Mouse (Mus musculus): ENCODE measurements around the gene Ric1. TPM values are rescaled to one million over a fixed set of nuclear protein-coding genes. Genes with fewer than 3 reads are reported as not detected.

Ric1 gene
- polyA plus RNA-seq, 1 experiment, result 28.0 TPM

GRCm38 (mm10) chr19:29598981-29599380 lies 76.9 kb downstream of the Ric1 start:
- 96% methylated on average over 5 of the region's 5 CpGs for WGBS
- no peak overlapping the region for H3K4me3 ChIP-seq (replicated peaks; ENCODE audit: insufficient read depth, low read depth, low read length)
- H3K27ac ChIP-seq (ENCODE audit: insufficient read depth, low read length), result no peak overlapping the region
- TF ChIP-seq CTCF (IDR thresholded peaks at IDR 0.05; ENCODE audit: borderline replicate concordance, insufficient read depth, low read depth, low read length), result no peak
- no peak for TF ChIP-seq POLR2A (IDR thresholded peaks at IDR 0.05; ENCODE audit: borderline replicate concordance, insufficient read depth, low read length)
- H3K27me3 ChIP-seq (ENCODE audit: control insufficient read depth, insufficient read depth, low read length), result no peaks in the 10 kb centered on the region
- H3K4me1 ChIP-seq (ENCODE audit: control insufficient read depth, insufficient read depth, low read length), result no peaks in the 10 kb centered on the region
- no peak for DNase-seq

GRCm38 (mm10) chr19:29603548-29604353 lies 81.7 kb downstream of the Ric1 start:
- H3K4me1 ChIP-seq (ENCODE audit: control insufficient read depth, insufficient read depth, low read length), result no peaks in the 10 kb centered on the region
- no peak overlapping the region for H3K27ac ChIP-seq (ENCODE audit: insufficient read depth, low read length)
- WGBS, result 85% methylated on average over 14 of the region's 14 CpGs
- no peak overlapping the region for H3K4me3 ChIP-seq (replicated peaks; ENCODE audit: insufficient read depth, low read depth, low read length)
- H3K27me3 ChIP-seq (ENCODE audit: control insufficient read depth, insufficient read depth, low read length), result no peaks in the 10 kb centered on the region
- no peak for DNase-seq
- TF ChIP-seq CTCF (IDR thresholded peaks at IDR 0.05; ENCODE audit: borderline replicate concordance, insufficient read depth, low read depth, low read length) (no peak), POLR2A (IDR thresholded peaks at IDR 0.05; ENCODE audit: borderline replicate concordance, insufficient read depth, low read length) (no peak)

GRCm38 (mm10) chr19:29604653-29605052 lies 82.6 kb downstream of the Ric1 start:
- Histone ChIP-seq H3K4me1 (ENCODE audit: control insufficient read depth, insufficient read depth, low read length) (no peaks in the 10 kb centered on the region), H3K27ac (ENCODE audit: insufficient read depth, low read length) (no peak overlapping the region), H3K27me3 (ENCODE audit: control insufficient read depth, insufficient read depth, low read length) (no peaks in the 10 kb centered on the region), H3K4me3 (replicated peaks; ENCODE audit: insufficient read depth, low read depth, low read length) (no peak overlapping the region)
- no peak for TF ChIP-seq CTCF (IDR thresholded peaks at IDR 0.05; ENCODE audit: borderline replicate concordance, insufficient read depth, low read depth, low read length)
- no peak for TF ChIP-seq POLR2A (IDR thresholded peaks at IDR 0.05; ENCODE audit: borderline replicate concordance, insufficient read depth, low read length)
- DNase-seq, result no peak
- 94% methylated on average over 3 of the region's 3 CpGs for WGBS

GRCm38 (mm10) chr19:29607521-29607920 lies 85.4 kb downstream of the Ric1 start:
- no peak for DNase-seq
- Histone ChIP-seq H3K27me3 (ENCODE audit: control insufficient read depth, insufficient read depth, low read length) (no peaks in the 10 kb centered on the region), H3K4me1 (ENCODE audit: control insufficient read depth, insufficient read depth, low read length) (no peaks in the 10 kb centered on the region), H3K27ac (ENCODE audit: insufficient read depth, low read length) (no peak overlapping the region), H3K4me3 (replicated peaks; ENCODE audit: insufficient read depth, low read depth, low read length) (no peak overlapping the region)
- WGBS, result 85% methylated on average over 4 of the region's 4 CpGs
- TF ChIP-seq CTCF (IDR thresholded peaks at IDR 0.05; ENCODE audit: borderline replicate concordance, insufficient read depth, low read depth, low read length) (no peak), POLR2A (IDR thresholded peaks at IDR 0.05; ENCODE audit: borderline replicate concordance, insufficient read depth, low read length) (no peak)

- Histone ChIP-seq H3K27me3 (ENCODE audit: control insufficient read depth, insufficient read depth, low read length) (no peaks in the 10 kb centered on the region), H3K4me3 (replicated peaks; ENCODE audit: insufficient read depth, low read depth, low read length) (no peak overlapping the region), H3K27ac (ENCODE audit: insufficient read depth, low read length) (no peak overlapping the region), H3K4me1 (ENCODE audit: control insufficient read depth, insufficient read depth, low read length) (no peaks in the 10 kb centered on the region)
- DNase-seq, result no peak
- WGBS, result 45% methylated on average over 4 of the region's 4 CpGs
- TF ChIP-seq CTCF (IDR thresholded peaks at IDR 0.05; ENCODE audit: borderline replicate concordance, insufficient read depth, low read depth, low read length), result no peak
- TF ChIP-seq POLR2A (IDR thresholded peaks at IDR 0.05; ENCODE audit: borderline replicate concordance, insufficient read depth, low read length), result no peak
These were observed 86.1 kb downstream of the Ric1 start for GRCm38 (mm10) chr19:29608212-29608611.

- H3K4me1 ChIP-seq (ENCODE audit: control insufficient read depth, insufficient read depth, low read length), result no peaks in the 10 kb centered on the region
- no peaks in the 10 kb centered on the region for H3K27me3 ChIP-seq (ENCODE audit: control insufficient read depth, insufficient read depth, low read length)
- 89% methylated on average over 10 of the region's 10 CpGs for WGBS
- no peak for DNase-seq
- no peak for TF ChIP-seq POLR2A (IDR thresholded peaks at IDR 0.05; ENCODE audit: borderline replicate concordance, insufficient read depth, low read length)
- no peak for TF ChIP-seq CTCF (IDR thresholded peaks at IDR 0.05; ENCODE audit: borderline replicate concordance, insufficient read depth, low read depth, low read length)
- no peak overlapping the region for H3K4me3 ChIP-seq (replicated peaks; ENCODE audit: insufficient read depth, low read depth, low read length)
- no peak overlapping the region for H3K27ac ChIP-seq (ENCODE audit: insufficient read depth, low read length)
These were observed 88.8 kb downstream of the Ric1 start for GRCm38 (mm10) chr19:29610907-29611306.

- no peak overlapping the region for H3K27ac ChIP-seq (ENCODE audit: insufficient read depth, low read length)
- TF ChIP-seq POLR2A (IDR thresholded peaks at IDR 0.05; ENCODE audit: borderline replicate concordance, insufficient read depth, low read length) (no peak), CTCF (IDR thresholded peaks at IDR 0.05; ENCODE audit: borderline replicate concordance, insufficient read depth, low read depth, low read length) (no peak)
- no peak for DNase-seq
- no peak overlapping the region for H3K4me3 ChIP-seq (replicated peaks; ENCODE audit: insufficient read depth, low read depth, low read length)
- H3K4me1 ChIP-seq (ENCODE audit: control insufficient read depth, insufficient read depth, low read length), result no peaks in the 10 kb centered on the region
- 87% methylated on average over 2 of the region's 2 CpGs for WGBS
- H3K27me3 ChIP-seq (ENCODE audit: control insufficient read depth, insufficient read depth, low read length), result no peaks in the 10 kb centered on the region
These were observed 90.0 kb downstream of the Ric1 start for GRCm38 (mm10) chr19:29612102-29612501.

GRCm38 (mm10) chr19:29641055-29641454 lies 119.0 kb downstream of the Ric1 start:
- H3K4me3 ChIP-seq (replicated peaks; ENCODE audit: insufficient read depth, low read depth, low read length), result no peak overlapping the region
- H3K4me1 ChIP-seq (ENCODE audit: control insufficient read depth, insufficient read depth, low read length), result peaks cover 3% of the 10 kb centered on the region; the same call in 1 of the 2 replicates
- no peak for DNase-seq
- H3K27me3 ChIP-seq (ENCODE audit: control insufficient read depth, insufficient read depth, low read length), result no peaks in the 10 kb centered on the region
- no peak overlapping the region for H3K27ac ChIP-seq (ENCODE audit: insufficient read depth, low read length)
- TF ChIP-seq POLR2A (IDR thresholded peaks at IDR 0.05; ENCODE audit: borderline replicate concordance, insufficient read depth, low read length) (no peak), CTCF (IDR thresholded peaks at IDR 0.05; ENCODE audit: borderline replicate concordance, insufficient read depth, low read depth, low read length) (no peak)
- WGBS, result 66% methylated on average over 9 of the region's 9 CpGs

All from cerebellum, adult 2 months (tissue).